9 mouse cellular contexts compared by ENCODE assay signal in the genomic region with DNA sequence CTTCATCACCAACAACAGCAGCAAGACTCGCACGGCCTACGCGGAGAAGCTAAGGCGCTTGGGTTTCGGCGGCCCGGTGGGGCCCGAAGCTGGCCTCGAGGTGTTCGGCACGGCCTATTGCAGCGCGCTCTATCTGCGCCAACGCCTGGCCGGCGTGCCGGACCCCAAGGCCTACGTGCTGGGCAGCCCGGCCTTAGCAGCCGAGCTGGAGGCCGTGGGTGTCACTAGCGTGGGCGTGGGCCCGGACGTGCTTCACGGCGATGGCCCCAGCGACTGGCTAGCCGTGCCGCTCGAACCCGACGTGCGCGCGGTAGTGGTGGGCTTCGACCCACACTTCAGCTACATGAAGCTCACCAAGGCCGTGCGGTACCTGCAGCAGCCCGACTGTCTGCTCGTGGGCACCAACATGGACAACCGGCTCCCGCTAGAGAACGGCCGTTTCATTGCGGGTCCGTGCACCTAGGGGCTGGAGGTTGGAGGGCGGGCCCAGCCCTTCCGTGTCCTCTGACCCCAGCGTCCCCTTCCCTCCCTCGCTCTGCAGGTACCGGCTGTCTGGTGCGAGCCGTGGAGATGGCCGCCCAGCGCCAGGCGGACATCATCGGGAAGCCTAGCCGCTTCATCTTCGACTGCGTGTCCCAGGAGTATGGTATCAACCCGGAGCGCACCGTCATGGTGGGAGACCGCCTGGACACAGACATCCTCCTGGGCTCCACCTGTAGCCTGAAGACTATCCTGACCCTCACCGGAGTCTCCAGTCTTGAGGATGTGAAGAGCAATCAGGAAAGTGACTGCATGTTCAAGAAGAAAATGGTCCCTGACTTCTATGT. TPM values are rescaled to one million over a fixed set of nuclear protein-coding genes. Genes with fewer than 3 reads are reported as not detected.
A peak's percentile ranks its signal among the peaks of the same experiment; 100 is the strongest.
DNase-seq lines count a peak whose midpoint lies in the region; ATAC-seq and TF ChIP-seq lines count a peak whose summit lies in the region.
"Had no signal": no experiment of that assay in that cellular context is flagged by ENCODE, and none has a peak within 500 bp of the region (broad histone marks: within the 10 kb centered on the region; RNA-seq: fewer than 3 reads in every experiment).

No protein-coding gene starts in this region.

- peak; percentile 35 for DNase-seq in embryo, embryonic 10 days (ENCODE audit: low spot score)
- no peak for DNase-seq in embryo, embryonic 9.5 days (ENCODE audit: extremely low spot score)
- peak; percentile 44 for DNase-seq in 3T3-L1 (ENCODE audit: low read depth, low spot score)
- peak; percentile 66 for DNase-seq in cerebellum, adult 11-12 months
- no peak for DNase-seq in forebrain, postnatal 0 days
- DNase-seq in kidney, postnatal 10 days, result peak; percentile 64
- peak; percentile 94 for DNase-seq in midbrain, embryonic 11.5 days (ENCODE audit: low spot score, missing footprints)
- peak; percentile 65 for DNase-seq in testis, postnatal 10 days (ENCODE audit: low spot score)

- WGBS in forebrain, postnatal 0 days, result 2% methylated on average over 68 of the region's 68 CpGs
- WGBS in midbrain, embryonic 11.5 days, result 1% methylated on average over 68 of the region's 68 CpGs

- H3K4me1 ChIP-seq in forebrain, postnatal 0 days (ENCODE audit: insufficient read depth), result peaks cover 10% of the 10 kb centered on the region
- H3K4me1 ChIP-seq in midbrain, embryonic 11.5 days (ENCODE audit: control insufficient read depth, insufficient read depth, low read length), result peaks cover 20% of the 10 kb centered on the region

- no peak for ATAC-seq in forebrain, postnatal 0 days
- ATAC-seq in midbrain, embryonic 11.5 days (ENCODE audit: low FRiP score), result peak; percentile 20

- peak overlapping the region; percentile 93 for H3K4me2 ChIP-seq in forebrain, postnatal 0 days (ENCODE audit: low read depth)
- H3K4me2 ChIP-seq in midbrain, embryonic 11.5 days, result peak overlapping the region; percentile 99

- peak overlapping the region; percentile 85 for H3K27ac ChIP-seq in forebrain, postnatal 0 days (ENCODE audit: low read depth, low read length)
- H3K27ac ChIP-seq in midbrain, embryonic 11.5 days (ENCODE audit: low read depth, low read length), result peak overlapping the region; percentile 74

- no peak for TF ChIP-seq CTCF in forebrain, postnatal 0 days (IDR thresholded peaks at IDR 0.05; ENCODE audit: low read depth)

- peak overlapping the region; percentile 68 for H3K9ac ChIP-seq in forebrain, postnatal 0 days
- H3K9ac ChIP-seq in midbrain, embryonic 11.5 days (ENCODE audit: low read length), result peak overlapping the region; percentile 90

- no peaks in the 10 kb centered on the region for H3K27me3 ChIP-seq in forebrain, postnatal 0 days (ENCODE audit: insufficient read depth, low read length)
- H3K27me3 ChIP-seq in midbrain, embryonic 11.5 days (ENCODE audit: control insufficient read depth, insufficient read depth, low read length), result no peaks in the 10 kb centered on the region

- peak overlapping the region; percentile 81 for H3K4me3 ChIP-seq in forebrain, postnatal 0 days (ENCODE audit: low read depth, low read length)
- peak overlapping the region; percentile 91 for H3K4me3 ChIP-seq in midbrain, embryonic 11.5 days (ENCODE audit: low read depth, low read length)

- H3K9me3 ChIP-seq in forebrain, postnatal 0 days (ENCODE audit: low read length), result no peaks in the 10 kb centered on the region
- no peaks in the 10 kb centered on the region for H3K9me3 ChIP-seq in midbrain, embryonic 11.5 days (ENCODE audit: control insufficient read depth, low read length)

- H3K36me3 ChIP-seq in forebrain, postnatal 0 days (ENCODE audit: insufficient read depth), result peaks cover 23% of the 10 kb centered on the region
- peaks cover 4% of the 10 kb centered on the region for H3K36me3 ChIP-seq in midbrain, embryonic 11.5 days (ENCODE audit: control insufficient read depth, insufficient read depth, low read length)

RNA-seq across cellular contexts. Expression of gene Pgp, which starts 0.7 kb away (rescaled TPM):
- 37.8 and 39.5 TPM in 2 replicates for total RNA-seq in forebrain, postnatal 0 days (2014; rRNA removed)
- polyA plus RNA-seq in forebrain, postnatal 0 days (2015; fragmentation: Nextera tagmentation; extraction: Ambion mirVana), result 68.1 and 72.5 TPM in 2 replicates
- 60.6 and 67.6 TPM in 2 replicates for polyA plus RNA-seq in midbrain, embryonic 11.5 days (2014; fragmentation: Nextera tagmentation; extraction: Ambion mirVana)

RNA-seq across cellular contexts. Expression of gene E4f1, which starts 0.8 kb away (rescaled TPM):
- total RNA-seq in forebrain, postnatal 0 days (2014; rRNA removed), result 34.2 and 37.5 TPM in 2 replicates
- polyA plus RNA-seq in forebrain, postnatal 0 days (2015; fragmentation: Nextera tagmentation; extraction: Ambion mirVana), result 9.2 and 25.6 TPM in 2 replicates
- 10.2 and 14.7 TPM in 2 replicates for polyA plus RNA-seq in midbrain, embryonic 11.5 days (2014; fragmentation: Nextera tagmentation; extraction: Ambion mirVana)

RNA-seq across cellular contexts. Expression of gene Bricd5, which starts 2.8 kb away (rescaled TPM):
- 1.2 and 2.0 TPM in 2 replicates for total RNA-seq in forebrain, postnatal 0 days (2014; rRNA removed)
- 1.6 and 4.3 TPM in 2 replicates for polyA plus RNA-seq in forebrain, postnatal 0 days (2015; fragmentation: Nextera tagmentation; extraction: Ambion mirVana)
- 0.32 TPM in 1 of 2 replicates, not detected in the other for polyA plus RNA-seq in midbrain, embryonic 11.5 days (2014; fragmentation: Nextera tagmentation; extraction: Ambion mirVana)
- total RNA-seq: gastrocnemius, adult 8-10 months had no signal

RNA-seq across cellular contexts. Expression of gene Mlst8, which starts 8.0 kb away (rescaled TPM):
- total RNA-seq in forebrain, postnatal 0 days (2014; rRNA removed), result 36.5 and 45.5 TPM in 2 replicates
- polyA plus RNA-seq in forebrain, postnatal 0 days (2015; fragmentation: Nextera tagmentation; extraction: Ambion mirVana), result 23.9 and 28.2 TPM in 2 replicates
- polyA plus RNA-seq in midbrain, embryonic 11.5 days (2014; fragmentation: Nextera tagmentation; extraction: Ambion mirVana), result 28.9 and 30.3 TPM in 2 replicates

RNA-seq across cellular contexts. Expression of gene Caskin1, which starts 17.5 kb away (rescaled TPM):
- total RNA-seq in forebrain, postnatal 0 days (2014; rRNA removed), result 90.0 and 113 TPM in 2 replicates
- 14.9 and 25.3 TPM in 2 replicates for polyA plus RNA-seq in forebrain, postnatal 0 days (2015; fragmentation: Nextera tagmentation; extraction: Ambion mirVana)
- 5.5 and 6.2 TPM in 2 replicates for polyA plus RNA-seq in midbrain, embryonic 11.5 days (2014; fragmentation: Nextera tagmentation; extraction: Ambion mirVana)

Comparison
In these comparisons a context has a peak if more than half of its experiments do, and no peak if none do; other contexts are left out.
1. DNase-seq: peak in embryo, embryonic 10 days (single experiment), 3T3-L1 (single experiment), cerebellum, adult 11-12 months (single experiment), kidney, postnatal 10 days (single experiment), midbrain, embryonic 11.5 days (single experiment) and testis, postnatal 10 days (single experiment); none in embryo, embryonic 9.5 days (single experiment) and forebrain, postnatal 0 days (single experiment).